Mouse (Mus musculus) forebrain, embryonic 13.5 days (tissue): ENCODE measurements at regions not wholly inside any gene's neighbourhood (a gene's known extent, or its start where the extent isn't known, plus 50 kb on each side); places are given as distances from the start of the nearest gene placed in this dataset.

Source experiments
- ATAC-seq: fragments of 200-750 bp; cut with Nextera tagmentation; 2 replicates; pipeline ENCODE4 v1.8.0; 2017
- H3K27ac ChIP-seq: fragments of 300-500 bp; sonication (generic); 2 replicates; pipeline ENCODE4 v1.5.1; 2015; ENCODE audit warnings: inconsistent platforms, mild to moderate bottlenecking, moderate library complexity
- H3K27me3 ChIP-seq: fragments of 300-500 bp; sonication (generic); 2 replicates; pipeline ENCODE4 v1.6.1; 2015; ENCODE audit warnings: mild to moderate bottlenecking, inconsistent platforms
- H3K36me3 ChIP-seq: fragments of 300-500 bp; sonication (generic); 2 replicates; pipeline ENCODE4 v1.6.1; 2015; ENCODE audit warnings: mild to moderate bottlenecking, inconsistent platforms; ENCODE audit not compliant: poor library complexity, severe bottlenecking
- H3K4me1 ChIP-seq: fragments of 300-500 bp; sonication (generic); 2 replicates; pipeline ENCODE4 v1.6.1; 2015; ENCODE audit warnings: inconsistent platforms
- H3K4me2 ChIP-seq: fragments of 300-500 bp; sonication (generic); 2 replicates; pipeline ENCODE4 v1.6.1; 2015; ENCODE audit warnings: inconsistent platforms, mild to moderate bottlenecking, moderate library complexity
- H3K4me3 ChIP-seq: fragments of 300-500 bp; sonication (generic); 2 replicates; pipeline ENCODE4 v1.5.1; 2015; ENCODE audit warnings: mild to moderate bottlenecking, inconsistent platforms
- H3K9ac ChIP-seq: fragments of 300-500 bp; sonication (generic); 2 replicates; pipeline ENCODE4 v1.6.1; 2015; ENCODE audit warnings: mild to moderate bottlenecking, inconsistent platforms
- H3K9me3 ChIP-seq: fragments of 300-500 bp; sonication (generic); replicated peaks from 2 replicates; pipeline ENCODE4 v1.6.1; 2016; ENCODE audit warnings: inconsistent platforms
- WGBS: fragments of 180-500 bp; shearing (Covaris S2); methylation state at CpG from one replicate; pipeline ENCODE4 v1.1.7; 2015; 5-methylcytosine and 5-hydroxymethylcytosine counted together

DNA sequence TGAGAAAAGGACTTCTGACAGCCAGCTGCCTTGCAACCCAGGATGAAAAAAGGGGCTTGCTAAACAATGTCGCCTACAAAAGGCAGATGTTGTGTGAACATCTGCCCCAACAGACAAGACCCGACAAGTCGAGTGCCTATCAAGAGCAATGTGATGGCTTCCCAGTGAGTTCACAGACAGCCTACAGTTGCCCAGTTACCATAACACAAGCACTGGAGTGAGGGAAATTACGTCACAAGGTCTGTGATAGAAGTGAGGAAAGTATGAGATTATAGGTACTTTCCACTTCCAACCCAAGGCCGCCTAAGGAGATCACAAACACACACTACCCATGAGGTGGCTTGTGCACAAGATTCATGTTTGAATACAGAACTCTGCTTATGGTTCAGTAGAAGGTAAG lies 78.4 kb upstream of the 1700016C15Rik start:
- no peak overlapping the region for H3K9ac ChIP-seq
- no peaks in the 10 kb centered on the region for H3K4me1 ChIP-seq
- no peak overlapping the region for H3K4me2 ChIP-seq
- H3K36me3 ChIP-seq = no peaks in the 10 kb centered on the region
- H3K27ac ChIP-seq = no peak overlapping the region
- no peaks in the 10 kb centered on the region for H3K9me3 ChIP-seq
- WGBS = 85% methylated on average over 5 of the region's 5 CpGs
- no peak for ATAC-seq
- no peaks in the 10 kb centered on the region for H3K27me3 ChIP-seq
- no peak overlapping the region for H3K4me3 ChIP-seq

DNA sequence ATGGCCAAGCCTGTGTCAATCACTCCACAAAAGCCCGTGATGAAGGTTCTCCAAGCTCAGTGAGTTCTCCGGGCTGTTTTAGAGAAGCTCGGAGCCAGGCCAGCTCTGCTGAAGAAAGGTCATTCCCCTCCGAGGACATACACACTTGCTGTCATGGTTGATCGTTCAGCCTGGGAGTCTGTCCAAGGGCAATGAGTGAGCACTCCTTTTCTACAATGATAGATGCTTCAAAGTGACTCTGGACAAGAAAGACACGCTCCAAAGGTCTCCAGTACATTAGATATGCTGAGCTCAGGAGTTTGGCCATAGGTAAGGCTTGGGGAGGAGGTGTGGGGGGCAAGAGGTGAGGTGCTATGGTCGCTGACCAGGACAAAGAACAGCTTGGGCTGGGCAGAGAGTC lies 66.5 kb upstream of the 1700016C15Rik start:
- ATAC-seq = no peak
- Histone ChIP-seq H3K27me3 (no peaks in the 10 kb centered on the region), H3K4me1 (no peaks in the 10 kb centered on the region), H3K9ac (no peak overlapping the region), H3K4me3 (no peak overlapping the region), H3K9me3 (no peaks in the 10 kb centered on the region), H3K4me2 (no peak overlapping the region), H3K36me3 (no peaks in the 10 kb centered on the region), H3K27ac (no peak overlapping the region)
- 87% methylated on average over 7 of the region's 7 CpGs for WGBS

DNA sequence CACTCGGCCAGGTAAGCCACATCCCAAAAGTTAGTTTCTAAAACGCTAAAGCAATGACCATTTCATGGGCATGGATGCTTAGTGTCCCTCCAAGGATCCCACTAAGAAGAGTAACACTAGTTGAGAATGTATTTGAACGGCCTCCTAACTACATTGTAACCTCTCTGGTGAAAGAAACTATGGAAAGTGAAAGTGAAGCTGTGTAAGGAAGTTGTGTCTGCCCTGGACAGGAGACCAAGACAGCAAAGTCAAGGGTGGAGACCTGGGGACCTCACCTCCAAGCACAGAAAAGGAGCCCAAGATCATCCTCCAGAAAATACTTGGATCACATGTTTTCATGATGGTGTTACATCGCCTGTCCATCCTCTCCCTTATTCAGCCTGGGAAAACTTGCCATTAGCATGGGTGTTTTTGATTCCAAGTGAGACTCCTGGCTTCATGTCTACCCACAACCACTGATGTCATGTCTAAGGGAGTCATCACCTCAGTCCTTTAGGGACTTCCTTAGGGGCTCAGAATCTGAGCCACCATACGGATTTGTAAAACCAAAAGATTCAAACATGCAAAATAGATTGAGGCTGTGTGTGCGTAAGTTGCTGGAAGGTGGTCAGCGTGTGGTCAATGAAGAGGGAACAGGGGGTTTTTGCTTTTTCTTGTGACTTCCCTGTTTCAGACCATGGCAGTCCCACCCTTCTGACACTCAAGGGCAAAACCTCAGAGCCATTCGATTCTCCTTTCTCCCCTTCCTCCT lies 62.4 kb upstream of the 1700016C15Rik start:
- Histone ChIP-seq H3K9me3 (no peaks in the 10 kb centered on the region), H3K4me2 (no peak overlapping the region), H3K9ac (no peak overlapping the region), H3K4me1 (no peaks in the 10 kb centered on the region), H3K27ac (no peak overlapping the region), H3K4me3 (no peak overlapping the region), H3K27me3 (no peaks in the 10 kb centered on the region), H3K36me3 (no peaks in the 10 kb centered on the region)
- WGBS = 90% methylated on average over 8 of the region's 8 CpGs
- no peak for ATAC-seq

DNA sequence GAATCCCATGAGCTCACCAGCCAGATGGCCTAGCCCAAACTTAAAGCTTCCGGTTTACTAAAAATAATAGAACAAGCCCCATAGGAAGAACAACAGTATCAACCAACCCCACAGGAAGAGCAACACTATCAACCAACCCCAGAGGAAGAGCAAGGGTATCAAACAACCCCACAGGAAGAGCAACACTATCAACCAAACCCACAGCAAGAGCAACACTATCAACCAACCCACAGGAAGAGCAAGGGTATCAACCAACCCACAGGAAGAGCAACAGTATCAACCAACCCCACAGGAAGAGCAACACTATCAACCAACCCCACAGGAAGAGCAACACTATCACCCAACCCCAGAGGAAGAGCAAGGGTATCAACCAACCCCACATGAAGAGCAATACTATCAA lies 59.0 kb upstream of the 1700016C15Rik start:
- no peak overlapping the region for H3K4me3 ChIP-seq
- no peak overlapping the region for H3K9ac ChIP-seq
- no peaks in the 10 kb centered on the region for H3K36me3 ChIP-seq
- no peaks in the 10 kb centered on the region for H3K27me3 ChIP-seq
- 95% methylated on average over 1 of the region's 1 CpGs for WGBS
- no peak for ATAC-seq
- no peak overlapping the region for H3K4me2 ChIP-seq
- H3K4me1 ChIP-seq = no peaks in the 10 kb centered on the region
- no peaks in the 10 kb centered on the region for H3K9me3 ChIP-seq
- H3K27ac ChIP-seq = no peak overlapping the region

DNA sequence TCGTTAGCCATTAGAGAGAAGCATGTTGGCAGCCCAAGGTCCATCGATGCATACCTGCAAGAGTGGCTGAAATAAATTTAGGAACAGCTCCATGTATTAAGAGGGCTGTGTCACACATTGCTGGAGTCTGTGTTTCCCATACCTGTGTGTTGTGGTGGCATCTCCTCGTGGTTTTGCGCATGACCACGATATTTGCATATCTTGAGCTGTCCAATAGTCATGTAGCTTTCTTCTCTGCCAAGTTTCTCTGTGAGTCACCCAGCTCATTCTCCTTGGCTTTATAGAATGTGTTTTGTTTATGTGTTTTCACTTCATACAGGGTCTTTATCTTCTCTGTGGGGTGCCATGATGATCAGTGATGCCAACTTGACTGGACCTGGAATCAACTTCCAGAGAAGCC lies 53.0 kb upstream of the 1700016C15Rik start:
- H3K27me3 ChIP-seq = no peaks in the 10 kb centered on the region
- no peak overlapping the region for H3K4me3 ChIP-seq
- 96% methylated on average over 5 of the region's 5 CpGs for WGBS
- H3K4me2 ChIP-seq = no peak overlapping the region
- H3K4me1 ChIP-seq = no peaks in the 10 kb centered on the region
- no peak overlapping the region for H3K27ac ChIP-seq
- ATAC-seq = no peak
- H3K9ac ChIP-seq = no peak overlapping the region
- H3K36me3 ChIP-seq = no peaks in the 10 kb centered on the region
- no peaks in the 10 kb centered on the region for H3K9me3 ChIP-seq

DNA sequence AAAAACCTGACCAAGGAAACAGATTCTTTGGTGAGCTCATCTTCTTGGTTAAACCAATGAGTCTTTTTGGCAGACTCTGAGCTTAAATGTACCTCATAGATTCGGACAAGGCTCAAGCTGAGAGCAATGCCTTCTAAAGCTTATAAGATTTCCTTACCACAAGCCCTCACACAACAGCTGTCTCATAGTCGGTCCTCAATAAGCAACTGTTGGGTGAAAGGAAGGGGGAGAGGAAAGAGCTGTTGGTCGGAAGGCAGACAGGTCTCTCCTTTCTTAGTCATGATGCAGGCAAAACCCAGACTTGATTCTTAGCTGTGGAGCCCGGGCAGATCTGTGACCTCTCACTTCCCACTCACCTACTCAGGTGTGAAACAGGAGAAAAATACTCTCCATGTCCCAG lies 50.8 kb upstream of the 1700016C15Rik start:
- 87% methylated on average over 4 of the region's 4 CpGs for WGBS
- Histone ChIP-seq H3K9ac (no peak overlapping the region), H3K4me3 (no peak overlapping the region), H3K4me2 (no peak overlapping the region), H3K4me1 (peaks cover 8% of the 10 kb centered on the region), H3K9me3 (no peaks in the 10 kb centered on the region), H3K27me3 (no peaks in the 10 kb centered on the region), H3K36me3 (no peaks in the 10 kb centered on the region), H3K27ac (no peak overlapping the region)
- no peak for ATAC-seq
